Mouse (Mus musculus) embryonic fibroblast, embryonic 13.5 days (primary cell): ENCODE results near the gene Defb36. TPM values are rescaled to one million over a fixed set of nuclear protein-coding genes. Genes with fewer than 3 reads are reported as not detected.

ENCODE experiments used
- H3K27ac ChIP-seq: 2 replicates; pipeline ENCODE4 v1.5.1; 2012; ENCODE audit warnings: low read length, control low read depth, inconsistent platforms; ENCODE audit not compliant: insufficient read depth
- H3K4me1 ChIP-seq: 2 replicates; pipeline ENCODE4 v1.6.1; 2011; ENCODE audit warnings: low read length; ENCODE audit not compliant: control insufficient read depth, insufficient read depth
- H3K4me3 ChIP-seq: 2 replicates; pipeline ENCODE4 v1.5.1; 2011; ENCODE audit warnings: mild to moderate bottlenecking, control low read depth, low read length; ENCODE audit not compliant: insufficient read depth
- CTCF ChIP-seq: IDR thresholded peaks from 2 replicates; pipeline ENCODE4 v1.5.1; 2011; ENCODE audit warnings: mild to moderate bottlenecking, control low read depth, low read length, moderate library complexity, borderline replicate concordance; ENCODE audit not compliant: insufficient read depth
- POLR2A ChIP-seq: IDR thresholded peaks from 2 replicates; pipeline ENCODE4 v1.6.1; 2011; ENCODE audit warnings: low read depth, mild to moderate bottlenecking, control low read depth, low read length, moderate library complexity
- polyA plus RNA-seq: library from polyadenylated mRNA; stranded (reverse); fragments of >200 nt; gene quantifications from 2 replicates; pipeline ENCODE4 v1.2.4, GENCODE M21; 2011; ENCODE audit warnings: low read depth; ENCODE audit not compliant: missing spikeins, insufficient read length

Gene Defb36
- not detected in 2 replicates for polyA plus RNA-seq

DNA sequence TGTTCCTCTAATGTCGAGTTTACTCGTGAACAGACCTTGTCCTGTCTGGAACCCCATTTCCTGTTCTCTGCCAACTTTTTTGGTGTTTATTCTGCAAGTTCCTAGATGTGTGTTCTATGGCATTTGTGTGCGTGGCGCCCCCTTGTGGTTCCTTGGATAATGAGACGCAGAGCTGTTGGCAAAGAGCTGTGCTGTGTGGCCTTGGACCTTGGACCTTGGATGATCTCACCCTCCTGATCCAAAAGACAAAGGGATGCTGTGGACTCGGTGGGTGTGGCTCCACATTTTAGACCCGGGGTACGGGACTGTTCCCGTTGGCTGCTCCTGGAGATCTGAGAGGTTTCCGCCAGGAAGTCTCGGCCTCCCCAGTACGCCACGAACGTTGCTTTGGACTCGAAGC lies at the start of gene Defb36:
Defb36 (plus strand) TSS at position 271 of the 400 bp plus-strand sequence.
- Histone ChIP-seq H3K27ac (no peak within 1 kb of the TSS), H3K4me3 (no peak within 1 kb of the TSS), H3K4me1 (no peaks in the 10 kb centered on the region; the same call in 1 of the 2 replicates)
- TF ChIP-seq CTCF (no peak), POLR2A (no peak)

DNA sequence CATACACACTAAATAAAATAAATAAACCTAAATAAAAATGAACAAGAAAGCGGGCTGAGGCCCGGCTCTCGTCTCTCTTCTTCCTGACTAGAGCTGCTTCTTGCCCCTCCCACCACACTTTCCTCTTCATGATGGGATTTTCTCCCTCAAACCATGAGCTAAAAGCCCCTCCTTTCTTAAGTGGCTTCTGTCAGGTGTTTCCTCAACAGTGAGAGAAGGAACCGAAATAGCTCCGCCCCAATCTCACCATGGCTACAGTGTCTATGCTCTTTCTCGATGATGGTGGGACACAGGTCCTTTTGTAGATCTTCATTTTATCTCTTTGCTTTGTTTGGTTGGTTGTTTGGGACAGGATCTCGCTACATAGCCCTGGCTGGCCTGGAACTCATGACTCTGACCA lies 47.5 kb upstream of the Defb36 start:
- TF ChIP-seq CTCF (no peak), POLR2A (no peak)
- peaks cover 5% of the 10 kb centered on the region; the same call in 1 of the 2 replicates for H3K4me1 ChIP-seq
- H3K27ac ChIP-seq: no peak overlapping the region
- no peak overlapping the region for H3K4me3 ChIP-seq

DNA sequence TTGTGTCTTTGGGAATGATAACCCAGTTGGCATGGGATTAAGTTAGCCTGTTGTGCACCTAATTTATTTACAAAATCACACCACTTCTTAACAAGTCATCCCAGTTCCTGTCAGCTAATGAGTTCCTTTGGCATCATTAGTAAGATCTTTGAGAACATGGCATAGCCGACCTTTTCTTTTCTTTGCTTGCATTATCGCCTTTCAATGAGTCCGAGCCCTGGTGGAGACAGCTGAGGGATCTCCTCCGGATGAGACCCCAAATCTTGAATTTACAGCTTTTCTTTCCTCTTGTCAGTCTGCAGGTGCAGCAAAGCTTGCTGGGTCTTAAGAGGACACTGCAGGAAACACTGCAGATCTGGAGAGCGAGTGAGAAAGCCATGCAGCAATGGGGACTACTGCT lies 35.1 kb upstream of the Defb36 start, which contains the start of gene Gm17416:
Gm17416 (plus strand) TSS at position 301 of the 400 bp plus-strand sequence.
- H3K4me1 ChIP-seq: no peaks in the 10 kb centered on the region
- no peak within 1 kb of the TSS for H3K27ac ChIP-seq
- H3K4me3 ChIP-seq: no peak within 1 kb of the TSS
- TF ChIP-seq CTCF: no peak
- TF ChIP-seq POLR2A: no peak

DNA sequence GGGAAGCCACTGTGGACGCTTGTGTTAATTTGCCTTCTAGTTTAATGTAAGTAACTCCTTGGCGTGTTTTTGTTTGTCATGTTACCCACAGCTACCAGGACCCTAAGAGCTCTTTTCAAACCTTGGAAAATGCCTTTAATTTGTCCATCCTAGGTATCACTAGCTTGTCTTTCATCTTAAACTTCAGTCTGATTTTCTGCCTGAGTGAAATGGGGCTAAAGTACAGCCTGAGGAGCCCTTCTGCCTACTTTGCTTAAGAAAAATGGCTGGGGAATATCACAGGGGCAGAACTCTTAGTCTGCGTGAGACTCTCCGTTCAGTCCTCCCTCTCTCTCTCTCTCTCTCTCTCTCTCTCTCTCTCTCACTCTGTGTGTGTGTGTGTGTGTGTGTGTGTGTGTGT lies 34.2 kb upstream of the Defb36 start:
- no peak overlapping the region for H3K4me3 ChIP-seq
- TF ChIP-seq CTCF (no peak), POLR2A (no peak)

DNA sequence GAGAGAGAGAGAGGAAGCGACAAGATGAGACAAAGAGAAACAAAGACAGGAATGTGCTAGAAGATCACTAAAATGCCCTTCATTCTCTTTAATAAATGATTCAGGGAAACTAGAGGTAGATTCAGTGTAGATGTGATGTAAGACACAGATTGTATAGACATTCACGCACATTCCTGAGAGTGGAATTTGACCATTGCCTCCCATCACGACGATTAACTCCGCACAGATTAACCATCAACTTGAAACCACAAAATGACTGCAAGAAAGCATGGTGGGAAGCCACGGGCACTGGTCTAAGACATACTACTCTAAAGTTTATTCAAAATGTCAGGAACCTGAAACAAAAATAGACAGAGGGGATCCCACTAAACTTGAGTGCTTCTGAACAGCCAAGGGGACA lies 33.8 kb upstream of the Defb36 start:
- H3K4me1 ChIP-seq: no peaks in the 10 kb centered on the region
- TF ChIP-seq POLR2A (no peak), CTCF (no peak)

More for the DNA sequence above, 34.2 kb upstream of the Defb36 start:
- Histone ChIP-seq H3K27ac (no peak overlapping the region), H3K4me1 (no peaks in the 10 kb centered on the region)

DNA sequence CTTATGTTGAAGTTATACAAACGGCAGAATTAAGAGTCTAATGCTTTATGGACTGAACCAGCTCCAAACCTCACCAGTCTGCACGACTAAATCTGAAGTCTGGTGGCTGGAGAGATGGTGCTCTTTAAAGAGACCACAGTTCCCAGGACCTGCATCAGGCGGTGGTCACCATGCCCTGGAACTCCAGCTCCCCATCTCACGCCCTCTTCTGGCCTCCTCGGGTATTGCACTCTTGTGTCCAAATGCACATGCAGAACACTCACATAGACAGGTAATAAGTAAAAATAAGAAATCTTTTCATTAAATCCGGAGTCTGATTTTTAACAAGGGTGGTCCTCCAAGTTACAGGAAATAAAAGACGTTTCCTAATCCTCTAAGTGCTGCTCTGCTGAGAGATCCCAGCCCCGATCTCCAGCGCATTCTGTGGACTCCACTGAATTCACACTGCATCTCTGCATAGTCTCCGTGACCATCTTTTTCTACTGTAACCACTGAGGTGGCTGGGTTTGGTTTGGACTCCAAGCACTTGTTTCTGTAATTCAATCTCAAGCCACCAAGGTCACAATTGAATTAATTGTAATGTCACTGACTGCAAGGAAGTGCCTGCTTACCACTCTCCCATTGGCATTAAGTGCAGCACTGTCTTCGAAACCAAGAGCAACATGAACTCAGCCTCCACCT lies 31.9 kb upstream of the Defb36 start, which contains the start of gene Defb21:
Defb21 (plus strand) TSS at position 631 of the 681 bp plus-strand sequence.
- H3K4me1 ChIP-seq: no peaks in the 10 kb centered on the region
- TF ChIP-seq CTCF (0 out of 2 replicates have a peak, but pooled peaks have one; percentile 9), POLR2A (no peak)
- no peak within 1 kb of the TSS for H3K4me3 ChIP-seq
- H3K27ac ChIP-seq: no peak within 1 kb of the TSS

More for the DNA sequence above, 33.8 kb upstream of the Defb36 start:
- no peak overlapping the region for H3K4me3 ChIP-seq
- H3K27ac ChIP-seq: no peak overlapping the region

DNA sequence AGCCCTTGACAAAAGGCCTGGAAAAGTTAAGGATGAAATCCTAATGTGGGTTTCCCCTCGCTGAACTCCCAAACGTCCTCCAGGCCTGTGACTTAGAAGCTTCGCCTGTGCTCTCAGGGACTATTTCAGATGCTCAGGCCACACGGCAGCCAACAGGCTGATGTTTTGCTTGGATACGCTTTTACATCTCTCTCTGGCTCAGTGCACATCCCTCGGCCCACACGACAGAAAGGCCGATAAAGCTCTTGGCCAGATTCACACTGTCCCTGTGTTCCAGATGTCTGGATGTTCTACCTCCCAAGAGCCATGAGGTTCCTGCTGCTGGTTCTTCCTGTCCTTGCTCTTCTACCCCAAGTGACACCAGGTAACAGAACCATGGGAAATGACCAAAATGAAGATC lies 30.6 kb upstream of the Defb36 start:
- Histone ChIP-seq H3K27ac (no peak overlapping the region), H3K4me3 (no peak overlapping the region), H3K4me1 (no peaks in the 10 kb centered on the region)
- no peak for TF ChIP-seq POLR2A
- TF ChIP-seq CTCF: no peak

DNA sequence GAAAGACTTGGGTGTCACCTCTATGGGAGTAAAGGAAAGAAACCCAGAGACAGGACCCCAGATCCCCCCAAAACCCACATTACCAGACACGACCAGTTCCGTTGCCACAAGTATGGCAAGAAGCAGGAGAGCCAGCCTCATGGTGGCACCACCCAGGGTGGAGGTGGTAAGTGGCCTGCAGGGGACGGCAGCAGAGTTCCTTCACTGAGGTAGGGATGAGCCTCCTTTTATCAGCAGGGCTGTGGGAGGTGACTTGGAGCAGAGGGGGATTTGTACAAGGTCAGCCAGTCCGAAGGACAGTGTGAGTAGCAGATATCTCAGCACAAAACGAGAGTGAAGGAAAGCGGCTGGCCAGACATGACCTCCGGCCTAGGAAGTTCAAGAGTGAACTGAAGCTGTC lies 24.0 kb upstream of the Defb36 start, which contains the start of gene Defb19:
Defb19 (minus strand) TSS at position 206 of the 400 bp plus-strand sequence.
- Histone ChIP-seq H3K27ac (no peak within 1 kb of the TSS), H3K4me1 (no peaks in the 10 kb centered on the region), H3K4me3 (no peak within 1 kb of the TSS)
- no peak for TF ChIP-seq POLR2A
- TF ChIP-seq CTCF: no peak

DNA sequence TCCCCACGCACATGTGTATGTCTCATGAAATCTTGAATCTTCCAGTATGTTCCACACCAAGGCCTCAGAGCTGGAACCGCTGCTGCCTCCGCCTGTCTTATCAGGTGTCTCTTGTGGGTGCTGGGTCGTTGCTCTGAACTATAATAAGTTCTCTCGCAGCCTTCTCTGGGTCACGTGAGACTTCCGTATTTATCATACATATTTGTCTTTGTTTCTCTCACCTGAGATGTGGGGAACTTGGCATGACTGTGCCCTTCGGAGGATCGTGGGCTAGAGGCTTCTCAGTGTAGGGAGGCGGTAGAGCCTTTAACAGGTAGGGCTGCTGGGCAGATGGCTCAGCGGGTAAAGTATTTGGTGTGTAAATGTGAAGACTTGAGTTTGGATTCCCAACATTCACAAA lies 23.5 kb upstream of the Defb36 start:
- TF ChIP-seq CTCF: no peak
- no peak for TF ChIP-seq POLR2A
- Histone ChIP-seq H3K27ac (no peak overlapping the region), H3K4me1 (no peaks in the 10 kb centered on the region), H3K4me3 (no peak overlapping the region)

DNA sequence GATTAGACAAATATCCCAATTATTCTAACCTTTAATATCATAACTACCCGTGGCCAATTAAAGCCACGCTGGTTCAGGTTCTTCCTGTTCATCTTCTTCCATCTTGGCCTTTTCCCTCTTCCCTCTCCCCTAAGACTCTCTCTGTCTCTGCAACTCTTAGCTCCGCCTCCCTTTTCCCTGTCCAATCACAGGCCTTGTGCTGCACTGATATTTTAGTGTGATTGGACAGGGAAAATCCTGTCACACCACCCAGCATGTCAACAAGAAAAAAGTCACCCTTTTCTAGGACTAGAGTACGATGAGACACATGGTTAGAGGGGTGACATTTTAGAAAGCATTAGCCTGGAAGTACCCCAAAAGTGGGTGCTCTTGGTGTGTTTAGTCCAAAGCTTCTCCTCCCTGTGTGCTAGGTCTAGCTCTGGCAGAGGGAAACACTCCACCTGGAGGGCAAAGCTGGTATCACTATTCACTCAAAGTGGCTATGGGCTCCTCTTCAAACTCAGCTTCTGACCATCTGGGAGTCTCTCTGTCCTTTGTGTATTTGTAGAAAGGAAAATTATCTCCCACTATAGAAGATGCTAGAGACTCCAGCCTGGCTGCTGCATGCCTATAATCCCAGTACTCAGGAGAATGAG lies 17.1 kb upstream of the Defb36 start:
- TF ChIP-seq POLR2A (no peak), CTCF (no peak; the same call in 1 of the 2 replicates)
- Histone ChIP-seq H3K27ac (no peak overlapping the region), H3K4me3 (no peak overlapping the region), H3K4me1 (no peaks in the 10 kb centered on the region)
